Comparison of ENCODE assay signal across 15 mouse cellular contexts in the genomic region with DNA sequence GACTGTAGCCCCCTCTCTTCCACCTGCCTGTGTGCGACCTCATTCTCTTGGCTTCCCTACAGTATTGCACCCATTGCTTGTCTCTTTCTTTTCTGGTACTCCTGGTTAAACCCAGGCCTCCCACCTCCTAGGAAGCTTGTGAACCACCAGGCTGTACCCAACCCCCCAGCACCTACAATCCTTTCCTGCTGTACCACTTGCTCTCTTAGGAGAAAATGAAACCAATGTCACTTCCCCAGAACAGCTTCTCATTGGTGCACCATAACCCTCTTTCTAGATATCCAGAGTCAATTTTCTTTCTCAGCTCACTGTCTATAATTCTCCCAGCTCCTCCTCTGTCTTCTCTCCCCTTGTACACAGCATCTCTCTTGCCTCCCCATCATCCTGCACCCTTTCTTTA.
DNase-seq lines count a peak whose midpoint lies in the region; ATAC-seq and TF ChIP-seq lines count a peak whose summit lies in the region.
"Had no signal": no experiment of that assay in that cellular context is flagged by ENCODE, and none has a peak within 500 bp of the region (broad histone marks: within the 10 kb centered on the region; RNA-seq: fewer than 3 reads in every experiment).

No protein-coding gene starts in this region.

- in situ Hi-C loops in CH12.LX (cut with MboI; ENCODE audit: low pct_ligation_motif_present, low pct_unique_long_range_greater_than_20kb, low sequenced_read_pairs), result no loop called here

- H3K4me2 ChIP-seq in forebrain, embryonic 15.5 days (replicated peaks), result no peak overlapping the region
- no peak overlapping the region for H3K4me2 ChIP-seq in forebrain, embryonic 14.5 days (ENCODE audit: low read length)
- H3K4me2 ChIP-seq in CH12.LX (ENCODE audit: insufficient read depth, low read depth, poor library complexity, severe bottlenecking), result peak overlapping the region; percentile 63
- no peak overlapping the region for H3K4me2 ChIP-seq in hindbrain, embryonic 12.5 days (replicated peaks)
- H3K4me2 ChIP-seq in midbrain, embryonic 13.5 days (replicated peaks), result no peak overlapping the region
- H3K4me2 ChIP-seq: embryonic facial prominence, embryonic 12.5 days; heart, embryonic 15.5 days had no signal

- TF ChIP-seq RAD21 in CH12.LX (IDR thresholded peaks at IDR 0.05; ENCODE audit: low read depth, low read length), result no peak

- TF ChIP-seq POLR2A in CH12.LX (IDR thresholded peaks at IDR 0.05; ENCODE audit: low read depth, low read length), result no peak

- H3K9me3 ChIP-seq in forebrain, embryonic 15.5 days, result no peaks in the 10 kb centered on the region
- H3K9me3 ChIP-seq in forebrain, embryonic 14.5 days (replicated peaks; ENCODE audit: control insufficient read depth, low read length), result no peaks in the 10 kb centered on the region
- peaks cover 7% of the 10 kb centered on the region for H3K9me3 ChIP-seq in CH12.LX (replicated peaks; ENCODE audit: low read length)
- H3K9me3 ChIP-seq in hindbrain, embryonic 12.5 days (replicated peaks), result no peaks in the 10 kb centered on the region
- no peaks in the 10 kb centered on the region for H3K9me3 ChIP-seq in midbrain, embryonic 13.5 days
- H3K9me3 ChIP-seq: embryonic facial prominence, embryonic 12.5 days; heart, embryonic 15.5 days had no signal

- TF ChIP-seq EP300 in CH12.LX (IDR thresholded peaks at IDR 0.05; ENCODE audit: low read length), result no peak

- no peaks in the 10 kb centered on the region for H3K27me3 ChIP-seq in forebrain, embryonic 15.5 days
- no peaks in the 10 kb centered on the region for H3K27me3 ChIP-seq in forebrain, embryonic 14.5 days (replicated peaks; ENCODE audit: control insufficient read depth, insufficient read depth, low read length)
- H3K27me3 ChIP-seq in CH12.LX (replicated peaks), result no peaks in the 10 kb centered on the region
- H3K27me3 ChIP-seq in hindbrain, embryonic 12.5 days, result no peaks in the 10 kb centered on the region
- H3K27me3 ChIP-seq in midbrain, embryonic 13.5 days, result no peaks in the 10 kb centered on the region
- H3K27me3 ChIP-seq: embryonic facial prominence, embryonic 12.5 days; heart, embryonic 15.5 days had no signal

- 97% methylated on average over 1 of the region's 1 CpGs for WGBS in forebrain, embryonic 15.5 days
- WGBS in forebrain, embryonic 14.5 days, result 80% methylated on average over 1 of the region's 1 CpGs
- 100% methylated on average over 1 of the region's 1 CpGs for WGBS in hindbrain, embryonic 12.5 days
- WGBS in midbrain, embryonic 13.5 days, result 84% methylated on average over 1 of the region's 1 CpGs

- no peak overlapping the region for H3K9ac ChIP-seq in forebrain, embryonic 15.5 days (replicated peaks)
- H3K9ac ChIP-seq in forebrain, embryonic 14.5 days (ENCODE audit: low read length), result no peak overlapping the region
- no peak overlapping the region; the same call in 1 of the 2 replicates for H3K9ac ChIP-seq in CH12.LX (ENCODE audit: insufficient read depth, low read depth)
- no peak overlapping the region for H3K9ac ChIP-seq in hindbrain, embryonic 12.5 days
- no peak overlapping the region for H3K9ac ChIP-seq in midbrain, embryonic 13.5 days (replicated peaks)
- H3K9ac ChIP-seq: embryonic facial prominence, embryonic 12.5 days; heart, embryonic 15.5 days; liver, embryonic 14.5 days had no signal

- dilution Hi-C loops in CH12.LX (cut with MboI; ENCODE audit: extremely low pct_ligation_motif_present, extremely low pct_unique_long_range_greater_than_20kb, low sequenced_read_pairs), result no loop called here

- no peak overlapping the region for H3K4me3 ChIP-seq in forebrain, embryonic 15.5 days
- H3K4me3 ChIP-seq in forebrain, embryonic 14.5 days (ENCODE audit: low read depth, low read length), result no peak overlapping the region
- H3K4me3 ChIP-seq in CH12.LX (replicated peaks in 1 of 3; ENCODE audit: low read depth in 2 of 3, low read length in 2 of 3, poor library complexity in 1 of 3), result no peak overlapping the region
- no peak overlapping the region for H3K4me3 ChIP-seq in hindbrain, embryonic 12.5 days
- no peak overlapping the region for H3K4me3 ChIP-seq in midbrain, embryonic 13.5 days (replicated peaks)
- H3K4me3 ChIP-seq: embryonic facial prominence, embryonic 12.5 days; erythroblast, embryonic 14.5 days; heart, embryonic 15.5 days had no signal

- H3K79me2 ChIP-seq in CH12.LX (replicated peaks; ENCODE audit: control insufficient read depth, extremely low read depth, insufficient read depth, poor library complexity, severe bottlenecking), result no peaks in the 10 kb centered on the region

- ATAC-seq in forebrain, embryonic 15.5 days (replicated peaks), result no peak
- no peak for ATAC-seq in forebrain, embryonic 14.5 days
- no peak for ATAC-seq in hindbrain, embryonic 12.5 days (ENCODE audit: low FRiP score)
- no peak; the same call in 1 of the 2 replicates for ATAC-seq in midbrain, embryonic 13.5 days

- DNase-seq in forebrain, embryonic 14.5 days (ENCODE audit: low spot score), result no peak
- no peak for DNase-seq in CH12.LX (ENCODE audit: extremely low read depth)
- no peak for DNase-seq in lung, postnatal 4 days
- DNase-seq in cerebellum, adult 9-11 months, result no peak
- no peak for DNase-seq in retina, embryonic 14.5 days (ENCODE audit: low spot score)
- DNase-seq: cerebellum, adult 2 months; gastrocnemius, postnatal 25 days; kidney, adult 11 months had no signal

- TF ChIP-seq CTCF in CH12.LX (conservative IDR thresholded peaks at IDR 0.05 in 1 of 2, IDR thresholded peaks at IDR 0.05 in 1 of 2; ENCODE audit: low read depth in 2 of 2, low read length in 2 of 2), result no peak

- no peaks in the 10 kb centered on the region for H3K36me3 ChIP-seq in forebrain, embryonic 15.5 days
- H3K36me3 ChIP-seq in forebrain, embryonic 14.5 days (ENCODE audit: control insufficient read depth, insufficient read depth, low read length), result no peaks in the 10 kb centered on the region
- H3K36me3 ChIP-seq in CH12.LX (replicated peaks in 1 of 2; ENCODE audit: control insufficient read depth in 1 of 2, insufficient read depth in 1 of 2, low read length in 1 of 2), result no peaks in the 10 kb centered on the region
- H3K36me3 ChIP-seq in hindbrain, embryonic 12.5 days, result no peaks in the 10 kb centered on the region
- no peaks in the 10 kb centered on the region for H3K36me3 ChIP-seq in midbrain, embryonic 13.5 days
- H3K36me3 ChIP-seq: embryonic facial prominence, embryonic 12.5 days; heart, embryonic 15.5 days had no signal

- peaks cover 20% of the 10 kb centered on the region for H3K4me1 ChIP-seq in forebrain, embryonic 15.5 days
- H3K4me1 ChIP-seq in forebrain, embryonic 14.5 days (ENCODE audit: control insufficient read depth, insufficient read depth, low read length), result peaks cover 8% of the 10 kb centered on the region
- peaks cover 0 to 12% of the 10 kb centered on the region in 2 experiments; a peak in 2 of 4 replicates for H3K4me1 ChIP-seq in CH12.LX (ENCODE audit: control insufficient read depth in 1 of 2, insufficient read depth in 2 of 2)
- peaks cover 35% of the 10 kb centered on the region for H3K4me1 ChIP-seq in hindbrain, embryonic 12.5 days
- peaks cover 49% of the 10 kb centered on the region for H3K4me1 ChIP-seq in midbrain, embryonic 13.5 days (replicated peaks)

- peak overlapping the region; percentile 43; the same call in 1 of the 2 replicates for H3K27ac ChIP-seq in forebrain, embryonic 15.5 days (replicated peaks)
- H3K27ac ChIP-seq in forebrain, embryonic 14.5 days (ENCODE audit: low read depth, low read length), result no peak overlapping the region
- H3K27ac ChIP-seq in CH12.LX (ENCODE audit: insufficient read depth, low read depth), result no peak overlapping the region; the same call in 1 of the 2 replicates
- H3K27ac ChIP-seq in hindbrain, embryonic 12.5 days, result peak overlapping the region; percentile 62
- H3K27ac ChIP-seq in midbrain, embryonic 13.5 days, result peak overlapping the region; percentile 87
- H3K27ac ChIP-seq: embryonic facial prominence, embryonic 12.5 days; heart, embryonic 15.5 days; liver, embryonic 14.5 days had no signal

TF ChIP-seq in CH12.LX, 34 proteins besides CTCF, POLR2A, EP300 and RAD21:
- TF ChIP-seq MEF2A (IDR thresholded peaks at IDR 0.05; ENCODE audit: borderline replicate concordance, low read depth, low read length) (no peak), TBP (conservative IDR thresholded peaks at IDR 0.05; ENCODE audit: low read depth, low read length) (no peak), ELF1 (IDR thresholded peaks at IDR 0.05; ENCODE audit: low read depth, low read length) (no peak), ETS1 (conservative IDR thresholded peaks at IDR 0.05; ENCODE audit: low read depth, low read length) (no peak), ZMIZ1 (IDR thresholded peaks at IDR 0.05; ENCODE audit: low read depth, low read length) (no peak), NELFE (IDR thresholded peaks at IDR 0.05; ENCODE audit: low read depth, low read length) (no peak), JUN (IDR thresholded peaks at IDR 0.05; ENCODE audit: insufficient read depth, low read depth, low read length) (no peak), CHD2 (IDR thresholded peaks at IDR 0.05; ENCODE audit: low read length) (no peak), PAX5 (IDR thresholded peaks at IDR 0.05; ENCODE audit: low read length) (no peak), MAZ (IDR thresholded peaks at IDR 0.05; ENCODE audit: low read depth, low read length) (no peak), MAX (IDR thresholded peaks at IDR 0.05; ENCODE audit: low read length) (no peak), ZNF384 (IDR thresholded peaks at IDR 0.05; ENCODE audit: low read depth, low read length) (no peak)

Comparison
In these comparisons a context has a peak if more than half of its experiments do, and no peak if none do; other contexts are left out.
1. H3K27ac ChIP-seq: peak in forebrain, embryonic 15.5 days (single experiment), hindbrain, embryonic 12.5 days (single experiment) and midbrain, embryonic 13.5 days (single experiment); none in forebrain, embryonic 14.5 days (single experiment) and CH12.LX (single experiment).